Mouse (Mus musculus) heart, embryonic 11.5 days (tissue): ENCODE results near the gene Cant1. TPM values are rescaled to one million over a fixed set of nuclear protein-coding genes. Genes with fewer than 3 reads are reported as not detected.
A peak's percentile ranks its signal among the peaks of the same experiment; 100 is the strongest.

Experiments used
- ATAC-seq: fragments of 200-750 bp; cut with Nextera tagmentation; replicated peaks from 2 replicates; pipeline ENCODE4 v1.8.0; 2017; ENCODE audit warnings: moderate library complexity; ENCODE audit not compliant: insufficient number of reproducible peaks, low FRiP score, low TSS enrichment
- H3K27ac ChIP-seq: fragments of 300-500 bp; sonication (generic); 2 replicates; pipeline ENCODE4 v1.5.1; 2014; ENCODE audit warnings: mild to moderate bottlenecking, low read depth, low read length
- H3K27me3 ChIP-seq: fragments of 300-500 bp; sonication (generic); 2 replicates; pipeline ENCODE4 v1.6.1; 2014; ENCODE audit warnings: mild to moderate bottlenecking, low read length, mixed read lengths; ENCODE audit not compliant: control insufficient read depth, insufficient read depth
- H3K36me3 ChIP-seq: fragments of 300-500 bp; sonication (generic); 2 replicates; pipeline ENCODE4 v1.6.1; 2014; ENCODE audit warnings: mild to moderate bottlenecking, low read length, moderate library complexity, mixed read lengths; ENCODE audit not compliant: control insufficient read depth, insufficient read depth
- H3K4me1 ChIP-seq: fragments of 300-500 bp; sonication (generic); 2 replicates; pipeline ENCODE4 v1.6.1; 2014; ENCODE audit warnings: low read length; ENCODE audit not compliant: control insufficient read depth, insufficient read depth
- H3K4me2 ChIP-seq: fragments of 300-500 bp; sonication (generic); 2 replicates; pipeline ENCODE4 v1.6.1; 2014; ENCODE audit warnings: mild to moderate bottlenecking, moderate library complexity
- H3K4me3 ChIP-seq: fragments of 300-500 bp; sonication (generic); 2 replicates; pipeline ENCODE4 v1.5.1; 2014; ENCODE audit warnings: low read depth, low read length
- H3K9ac ChIP-seq: fragments of 300-500 bp; sonication (generic); 2 replicates; pipeline ENCODE4 v1.6.1; 2014; ENCODE audit warnings: mild to moderate bottlenecking, low read depth, low read length, moderate library complexity
- H3K9me3 ChIP-seq: fragments of 300-500 bp; sonication (generic); replicated peaks from 2 replicates; pipeline ENCODE4 v1.6.1; 2016; ENCODE audit warnings: low read length; ENCODE audit not compliant: control insufficient read depth
- WGBS: fragments of 180-500 bp; shearing (Covaris S2); extraction: QIAGEN DNeasy Blood & Tissue Kit; methylation state at CpG from one replicate; pipeline ENCODE4 v1.1.7; 2014; ENCODE audit not compliant: insufficient replicate concordance; 5-methylcytosine and 5-hydroxymethylcytosine counted together
- polyA plus RNA-seq: library from polyadenylated mRNA; unstranded; fragments of >200 nt; fragmentation: Nextera tagmentation; extraction: Ambion mirVana; gene quantifications from 2 replicates; pipeline ENCODE4 v1.2.1, GENCODE M21; 2014

Cant1 gene
- polyA plus RNA-seq, 1 experiment from 2014 or later = 16.0 TPM

- ATAC-seq = no peak
- Histone ChIP-seq H3K36me3 (no peaks in the 10 kb centered on the region), H3K9ac (no peak overlapping the region), H3K4me1 (peaks cover 12% of the 10 kb centered on the region), H3K4me2 (no peak overlapping the region), H3K27me3 (peaks cover 3% of the 10 kb centered on the region; the same call in 1 of the 2 replicates), H3K4me3 (no peak overlapping the region), H3K9me3 (no peaks in the 10 kb centered on the region), H3K27ac (no peak overlapping the region)
- WGBS = 58% methylated on average over 3 of the region's 3 CpGs
Measured at GRCm38 (mm10) chr11:118368330-118368729, 50.6 kb downstream of the Cant1 start.

DNA sequence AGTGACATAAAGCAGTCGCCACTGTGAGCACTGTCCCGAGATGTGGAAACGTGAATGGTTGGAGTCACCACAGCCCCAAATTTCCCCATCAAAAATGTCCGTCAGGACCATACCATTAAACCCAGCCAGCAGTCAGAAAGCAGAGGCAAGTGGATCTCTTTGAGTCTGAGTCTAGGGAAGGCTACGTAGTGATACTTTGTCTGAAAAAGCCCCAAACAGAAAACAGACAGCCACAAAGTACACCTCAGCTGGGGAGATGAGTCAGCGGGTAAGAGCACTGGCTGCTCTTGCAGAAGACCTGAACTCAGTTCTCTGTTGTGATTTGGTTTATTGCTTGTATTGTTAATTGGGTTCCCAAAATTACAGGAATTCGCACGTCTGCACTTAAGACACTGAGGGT is 52.3 kb downstream of the Cant1 start:
- no peaks in the 10 kb centered on the region for H3K9me3 ChIP-seq
- H3K36me3 ChIP-seq = no peaks in the 10 kb centered on the region
- no peak for ATAC-seq
- no peak overlapping the region for H3K4me2 ChIP-seq
- H3K4me1 ChIP-seq = peaks cover 26% of the 10 kb centered on the region
- 65% methylated on average over 8 of the region's 8 CpGs for WGBS
- no peak overlapping the region for H3K4me3 ChIP-seq
- H3K27ac ChIP-seq = no peak overlapping the region
- H3K9ac ChIP-seq = no peak overlapping the region
- peaks cover 3% of the 10 kb centered on the region; the same call in 1 of the 2 replicates for H3K27me3 ChIP-seq

DNA sequence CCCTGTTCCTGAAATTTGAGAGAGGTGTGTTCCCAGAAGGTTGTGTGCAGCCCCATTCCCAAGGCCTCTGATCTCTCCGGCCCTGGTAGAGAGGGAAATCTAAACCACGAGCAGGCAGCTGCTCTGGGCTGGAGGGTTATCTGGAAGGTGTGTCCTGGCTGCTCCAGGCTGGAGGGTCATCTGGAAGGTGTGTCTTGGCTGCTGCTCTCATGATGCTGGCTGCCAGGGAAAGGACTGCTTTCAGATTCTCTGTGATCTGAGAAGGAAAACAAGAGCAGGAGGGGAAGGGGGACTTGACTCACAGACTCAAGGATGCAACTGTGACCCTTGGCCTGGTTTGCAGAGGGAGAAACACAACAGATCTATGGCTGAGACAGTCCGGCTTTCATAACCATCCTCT is 52.8 kb downstream of the Cant1 start:
- Histone ChIP-seq H3K27ac (peak overlapping the region; percentile 57; the same call in 1 of the 2 replicates), H3K4me1 (peaks cover 26% of the 10 kb centered on the region), H3K27me3 (peaks cover 2% of the 10 kb centered on the region; the same call in 1 of the 2 replicates), H3K9me3 (no peaks in the 10 kb centered on the region), H3K4me3 (no peak overlapping the region), H3K4me2 (no peak overlapping the region), H3K36me3 (no peaks in the 10 kb centered on the region), H3K9ac (no peak overlapping the region)
- no peak for ATAC-seq
- 25% methylated on average over 3 of the region's 3 CpGs for WGBS

- H3K27me3 ChIP-seq = no peaks in the 10 kb centered on the region
- H3K9ac ChIP-seq = no peak overlapping the region
- peaks cover 28% of the 10 kb centered on the region for H3K4me1 ChIP-seq
- ATAC-seq = peak; percentile 42; the same call in 1 of the 2 replicates
- no peak overlapping the region for H3K4me3 ChIP-seq
- no peak overlapping the region for H3K4me2 ChIP-seq
- no peaks in the 10 kb centered on the region for H3K36me3 ChIP-seq
- peak overlapping the region; percentile 57 for H3K27ac ChIP-seq
- no peaks in the 10 kb centered on the region for H3K9me3 ChIP-seq
- 37% methylated on average over 7 of the region's 7 CpGs for WGBS
Measured at GRCm38 (mm10) chr11:118365171-118365570, 53.7 kb downstream of the Cant1 start.

- Histone ChIP-seq H3K4me3 (no peak overlapping the region), H3K27me3 (no peaks in the 10 kb centered on the region), H3K4me1 (peaks cover 28% of the 10 kb centered on the region), H3K36me3 (no peaks in the 10 kb centered on the region), H3K9ac (no peak overlapping the region), H3K4me2 (no peak overlapping the region), H3K27ac (no peak overlapping the region), H3K9me3 (no peaks in the 10 kb centered on the region)
- no peak for ATAC-seq
- WGBS = 72% methylated on average over 4 of the region's 4 CpGs
Measured at GRCm38 (mm10) chr11:118364021-118364420, 54.9 kb downstream of the Cant1 start.

DNA sequence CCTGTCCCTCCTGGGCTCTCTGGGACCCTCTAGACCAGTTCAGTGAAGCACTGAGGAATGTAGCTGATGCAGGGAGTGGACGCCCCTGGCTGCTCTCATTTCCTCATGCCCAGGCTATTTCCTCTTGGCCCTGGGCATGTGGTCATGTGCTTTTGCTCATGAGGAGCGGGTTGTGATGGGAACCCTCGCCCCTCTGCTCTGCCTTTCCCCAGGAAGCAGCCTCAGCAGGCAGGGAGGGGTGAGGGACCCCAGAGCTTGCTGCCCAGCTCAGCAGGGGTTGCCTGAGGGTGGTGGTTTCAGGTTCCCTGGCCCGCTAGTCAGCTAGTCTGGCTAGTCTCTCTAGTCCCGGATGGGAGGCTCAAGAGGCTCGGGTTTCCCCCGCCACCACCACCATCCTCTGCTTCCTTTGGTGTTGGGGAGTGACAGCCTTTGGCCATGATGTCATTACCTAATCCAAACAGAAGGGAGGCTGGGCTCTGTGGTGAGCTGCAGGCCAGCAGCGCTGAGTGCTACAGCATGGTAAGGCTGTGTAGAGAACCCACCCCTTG is 55.8 kb downstream of the Cant1 start:
- WGBS = 3% methylated on average over 8 of the region's 8 CpGs
- H3K4me1 ChIP-seq = peaks cover 28% of the 10 kb centered on the region
- H3K9me3 ChIP-seq = no peaks in the 10 kb centered on the region
- H3K4me2 ChIP-seq = peak overlapping the region; percentile 51
- peak overlapping the region; percentile 12; the same call in 1 of the 2 replicates for H3K4me3 ChIP-seq
- H3K36me3 ChIP-seq = no peaks in the 10 kb centered on the region
- peak overlapping the region; percentile 84 for H3K27ac ChIP-seq
- peak; percentile 77 for ATAC-seq
- H3K9ac ChIP-seq = peak overlapping the region; percentile 58
- H3K27me3 ChIP-seq = no peaks in the 10 kb centered on the region

DNA sequence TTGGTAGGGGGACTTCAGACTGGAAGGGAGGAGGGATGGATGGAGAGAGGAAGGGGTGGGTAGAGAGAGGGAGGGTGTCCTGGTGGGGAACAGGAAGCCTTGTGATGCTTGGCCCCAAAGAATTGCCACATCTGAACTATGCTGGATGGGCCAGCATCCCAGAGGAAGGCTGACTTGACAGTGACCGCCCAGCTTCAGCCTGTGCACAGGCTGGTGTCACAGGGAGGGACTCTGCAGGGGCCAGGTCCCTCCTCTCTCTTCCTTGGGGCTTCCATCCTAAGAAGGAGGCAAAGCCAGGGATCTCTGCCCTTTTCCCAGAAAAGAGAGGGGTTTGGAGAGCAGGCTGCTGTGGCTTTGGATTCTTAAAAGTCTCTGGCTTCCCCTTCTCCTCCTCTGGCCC is 56.4 kb downstream of the Cant1 start:
- no peak for ATAC-seq
- 71% methylated on average over 1 of the region's 1 CpGs for WGBS
- H3K4me3 ChIP-seq = no peak overlapping the region; the same call in 1 of the 2 replicates
- H3K27ac ChIP-seq = peak overlapping the region; percentile 84
- H3K36me3 ChIP-seq = no peaks in the 10 kb centered on the region
- H3K27me3 ChIP-seq = no peaks in the 10 kb centered on the region
- H3K4me2 ChIP-seq = peak overlapping the region; percentile 51
- H3K4me1 ChIP-seq = peaks cover 28% of the 10 kb centered on the region
- H3K9ac ChIP-seq = peak overlapping the region; percentile 58
- no peaks in the 10 kb centered on the region for H3K9me3 ChIP-seq

GRCm38 (mm10) chr11:118360907-118361341 is 58.0 kb downstream of the Cant1 start:
- Histone ChIP-seq H3K4me3 (no peak overlapping the region), H3K4me1 (peaks cover 24% of the 10 kb centered on the region), H3K9ac (no peak overlapping the region), H3K27me3 (no peaks in the 10 kb centered on the region), H3K4me2 (no peak overlapping the region), H3K27ac (no peak overlapping the region), H3K9me3 (no peaks in the 10 kb centered on the region), H3K36me3 (no peaks in the 10 kb centered on the region)
- ATAC-seq = no peak
- 48% methylated on average over 10 of the region's 10 CpGs for WGBS

DNA sequence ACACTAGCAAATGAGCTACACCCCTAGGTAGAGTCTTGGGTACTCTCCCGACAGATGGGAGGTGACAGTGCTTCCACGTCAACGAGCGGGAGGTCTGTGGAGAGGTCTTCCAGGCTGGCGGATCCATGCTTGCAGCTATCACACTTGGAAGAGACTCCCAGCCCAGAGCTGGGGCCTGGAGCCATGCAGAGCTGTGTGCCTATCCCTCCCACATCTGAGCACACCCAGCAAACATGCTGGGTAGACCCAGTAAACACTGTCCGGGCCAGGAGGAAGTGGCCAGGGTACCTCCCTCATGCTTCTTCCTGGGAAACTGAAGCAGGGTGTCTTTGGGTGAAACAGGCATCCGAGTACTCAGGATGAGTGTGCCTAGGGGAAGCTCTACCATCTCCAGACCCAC is 58.4 kb downstream of the Cant1 start:
- no peak overlapping the region for H3K9ac ChIP-seq
- no peak overlapping the region for H3K4me2 ChIP-seq
- H3K9me3 ChIP-seq = no peaks in the 10 kb centered on the region
- no peak for ATAC-seq
- peaks cover 24% of the 10 kb centered on the region for H3K4me1 ChIP-seq
- no peaks in the 10 kb centered on the region for H3K27me3 ChIP-seq
- H3K4me3 ChIP-seq = no peak overlapping the region
- H3K36me3 ChIP-seq = no peaks in the 10 kb centered on the region
- no peak overlapping the region for H3K27ac ChIP-seq
- 50% methylated on average over 7 of the region's 7 CpGs for WGBS
